Mouse (Mus musculus) heart, embryonic 12.5 days (tissue): ENCODE measurements around the gene Olfr730. TPM values are rescaled to one million over a fixed set of nuclear protein-coding genes. Genes with fewer than 3 reads are reported as not detected.

Source experiments
- ATAC-seq: fragments of 200-750 bp; cut with Nextera tagmentation; 2 replicates; pipeline ENCODE4 v1.8.0; 2017; ENCODE audit warnings: moderate TSS enrichment, moderate library complexity; ENCODE audit not compliant: insufficient number of reproducible peaks, low FRiP score
- H3K27ac ChIP-seq: fragments of 300-500 bp; sonication (generic); 2 replicates; pipeline ENCODE4 v1.5.1; 2016; ENCODE audit warnings: mild to moderate bottlenecking, moderate library complexity; ENCODE audit not compliant: poor library complexity, severe bottlenecking
- H3K27me3 ChIP-seq: fragments of 300-500 bp; sonication (generic); replicated peaks from 2 replicates; pipeline ENCODE4 v1.6.1; 2016; ENCODE audit warnings: mild to moderate bottlenecking, moderate library complexity
- H3K36me3 ChIP-seq: fragments of 300-500 bp; sonication (generic); 2 replicates; pipeline ENCODE4 v1.6.1; 2016; ENCODE audit warnings: mild to moderate bottlenecking, moderate library complexity
- H3K4me1 ChIP-seq: fragments of 300-500 bp; sonication (generic); replicated peaks from 2 replicates; pipeline ENCODE4 v1.6.1; 2016; ENCODE audit warnings: mild to moderate bottlenecking
- H3K4me2 ChIP-seq: fragments of 300-500 bp; sonication (generic); 2 replicates; pipeline ENCODE4 v1.6.1; 2016; ENCODE audit warnings: mild to moderate bottlenecking, moderate library complexity
- H3K4me3 ChIP-seq: fragments of 300-500 bp; sonication (generic); 2 replicates; pipeline ENCODE4 v1.5.1; 2016; ENCODE audit warnings: mild to moderate bottlenecking
- H3K9ac ChIP-seq: fragments of 300-500 bp; sonication (generic); 2 replicates; pipeline ENCODE4 v1.6.1; 2016; ENCODE audit warnings: mild to moderate bottlenecking, moderate library complexity
- H3K9me3 ChIP-seq: fragments of 300-500 bp; sonication (generic); replicated peaks from 2 replicates; pipeline ENCODE4 v1.6.1; 2016; ENCODE audit warnings: mild to moderate bottlenecking, moderate library complexity
- WGBS: fragments of 180-500 bp; shearing (Covaris S2); methylation state at CpG from one replicate; pipeline ENCODE4 v1.1.7; 2016; 5-methylcytosine and 5-hydroxymethylcytosine counted together
- polyA plus RNA-seq: library from polyadenylated mRNA; unstranded; fragments of >200 nt; fragmentation: Nextera tagmentation; extraction: Ambion mirVana; gene quantifications from 2 replicates; pipeline ENCODE4 v1.2.1, GENCODE M21; 2016

Olfr730 gene
- polyA plus RNA-seq: not detected in 2 replicates

DNA sequence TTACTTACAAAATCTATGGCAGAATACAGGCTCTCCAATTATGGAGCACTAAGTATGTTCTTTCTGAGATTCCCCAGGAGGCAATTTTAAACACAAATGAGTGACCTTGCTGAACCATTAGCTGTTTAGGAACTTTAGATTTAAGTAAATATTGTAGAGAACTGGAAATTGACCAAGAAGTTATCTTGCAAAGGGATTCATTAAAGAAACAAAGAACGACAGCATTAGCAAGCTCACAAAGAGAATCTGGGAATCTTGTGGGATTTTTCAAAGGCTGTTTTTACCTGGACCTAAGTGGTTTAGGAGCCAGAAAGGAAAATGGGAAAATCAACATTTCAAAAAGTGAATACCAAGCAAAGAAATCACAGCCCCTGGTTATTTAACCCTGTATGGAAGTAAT is at the start of gene Olfr730:
Gene Olfr730 (minus strand): TSS at position 101 of the 400 bp plus-strand sequence.
- no peak within 1 kb of the TSS for H3K4me3 ChIP-seq
- H3K27ac ChIP-seq: no peak within 1 kb of the TSS
- H3K9me3 ChIP-seq: no peaks in the 10 kb centered on the region; the same call in 1 of the 2 replicates
- no peaks in the 10 kb centered on the region for H3K4me1 ChIP-seq
- no peak for ATAC-seq
- no peaks in the 10 kb centered on the region for H3K36me3 ChIP-seq
- no peak within 1 kb of the TSS for H3K4me2 ChIP-seq
- H3K9ac ChIP-seq: no peak within 1 kb of the TSS
- H3K27me3 ChIP-seq: no peaks in the 10 kb centered on the region
- 47% methylated on average over 1 of the region's 1 CpGs for WGBS

DNA sequence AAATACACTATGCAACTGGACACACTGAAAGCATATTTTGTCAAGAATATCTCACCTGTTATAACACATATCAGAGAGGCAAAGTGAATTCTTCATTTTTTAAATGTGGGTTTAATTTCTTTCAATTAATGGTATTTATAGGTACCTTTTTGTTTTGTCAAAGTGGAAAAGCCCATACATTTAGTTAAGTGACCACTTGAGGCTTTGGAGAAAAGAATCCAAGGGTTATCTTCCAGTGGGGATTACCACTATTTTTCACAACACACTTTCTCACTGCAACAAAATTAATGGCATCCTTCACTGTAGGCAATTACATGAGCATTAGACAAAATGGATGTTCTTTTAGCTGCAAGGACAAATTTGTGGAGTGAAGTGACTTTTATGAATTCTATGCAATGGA is 35.2 kb downstream of the Olfr730 start, which contains the start of gene Olfr729:
Gene Olfr729 (minus strand): TSS at position 101 of the 400 bp plus-strand sequence.
- no peak for ATAC-seq
- Histone ChIP-seq H3K27me3 (no peaks in the 10 kb centered on the region), H3K9me3 (0 out of 2 replicates have a peak, but pooled peaks cover 3% of the 10 kb centered on the region), H3K4me3 (no peak within 1 kb of the TSS), H3K36me3 (no peaks in the 10 kb centered on the region), H3K4me2 (no peak within 1 kb of the TSS), H3K9ac (no peak within 1 kb of the TSS), H3K27ac (no peak within 1 kb of the TSS), H3K4me1 (no peaks in the 10 kb centered on the region)

DNA sequence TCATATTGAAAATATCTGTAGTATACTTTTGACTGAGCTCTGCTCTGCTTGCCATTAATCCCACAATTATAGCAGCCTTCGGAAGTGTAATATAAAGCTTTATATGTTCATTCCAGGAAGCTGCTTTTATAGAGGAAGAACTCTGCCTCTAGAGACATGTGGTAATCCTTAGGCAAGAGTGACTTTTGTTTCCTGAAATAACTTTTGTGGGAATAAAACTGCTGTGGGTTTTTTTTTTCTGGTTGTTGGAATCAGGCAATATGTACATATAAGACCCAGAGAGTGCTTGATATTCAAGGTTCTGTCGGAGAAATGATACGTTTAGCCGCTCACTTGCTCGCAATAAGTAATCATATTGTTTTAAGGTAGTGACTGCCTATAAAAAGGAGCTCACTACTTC is 45.4 kb downstream of the Olfr730 start, which contains the start of gene Olfr728:
Gene Olfr728 (minus strand): TSS at position 101 of the 400 bp plus-strand sequence.
- Histone ChIP-seq H3K36me3 (no peaks in the 10 kb centered on the region), H3K4me1 (no peaks in the 10 kb centered on the region), H3K4me3 (no peak within 1 kb of the TSS), H3K27me3 (no peaks in the 10 kb centered on the region), H3K4me2 (no peak within 1 kb of the TSS), H3K9me3 (no peaks in the 10 kb centered on the region), H3K9ac (no peak within 1 kb of the TSS), H3K27ac (no peak within 1 kb of the TSS)
- no peak for ATAC-seq
- 88% methylated on average over 5 of the region's 5 CpGs for WGBS

Other genes with a start within 250 kb of the Olfr730 start
- gene Olfr724, start 224.9 kb downstream of the Olfr730 start, polyA plus RNA-seq: not detected in 2 replicates
- gene Olfr725, start 147.8 kb downstream of the Olfr730 start, polyA plus RNA-seq: not detected in 2 replicates
- gene Olfr726, start 97.2 kb downstream of the Olfr730 start, polyA plus RNA-seq: not detected in 2 replicates
- gene Olfr727, start 65.0 kb downstream of the Olfr730 start, polyA plus RNA-seq: not detected in 2 replicates
- gene Olfr728, start 45.5 kb downstream of the Olfr730 start, polyA plus RNA-seq: not detected in 2 replicates
- not detected in 2 replicates for gene Olfr729, start 35.3 kb downstream of the Olfr730 start, polyA plus RNA-seq
- not detected in 2 replicates for gene Olfr731, start 53.7 kb upstream of the Olfr730 start, polyA plus RNA-seq
- gene Olfr732, start 96.0 kb upstream of the Olfr730 start, polyA plus RNA-seq: not detected in 2 replicates
- not detected in 2 replicates for gene Olfr733, start 113.3 kb upstream of the Olfr730 start, polyA plus RNA-seq
- gene Olfr734, start 138.6 kb upstream of the Olfr730 start, polyA plus RNA-seq: not detected in 2 replicates
- not detected in 2 replicates for gene Olfr735, start 160.7 kb upstream of the Olfr730 start, polyA plus RNA-seq
- not detected in 2 replicates for gene Tlr11, start 169.7 kb upstream of the Olfr730 start, polyA plus RNA-seq
- not detected in 2 replicates for gene Olfr736, start 193.0 kb upstream of the Olfr730 start, polyA plus RNA-seq
- not detected in 2 replicates for gene Olfr738, start 219.4 kb upstream of the Olfr730 start, polyA plus RNA-seq
- not detected in 2 replicates for gene Olfr739, start 230.4 kb upstream of the Olfr730 start, polyA plus RNA-seq